Mouse (Mus musculus) left cerebral cortex, postnatal 14 days (tissue): ENCODE measurements around the gene Zbtb12. TPM values are rescaled to one million over a fixed set of nuclear protein-coding genes. Genes with fewer than 3 reads are reported as not detected.
A peak's percentile ranks its signal among the peaks of the same experiment; 100 is the strongest.

ENCODE experiments used
- DNase-seq, 2 experiments: peaks; one replicate each; pipeline ENCODE4 v3.0.0; 2021 to 2022; ENCODE audit warnings: low spot score in 2 of 2, mixed read lengths in 1 of 2
- intact Hi-C: fragments of 180-260 bp; cut with DNase I; formaldehyde crosslinking; loops from one replicate; pipeline ENCODE4 v1.15.1; 2025
- microRNA-seq, 2 experiments: library from miRNA; unstranded; fragments of <30 nt; microRNA quantifications; one replicate each; pipeline ENCODE4 v1.2.0; 2022
- total RNA-seq, 2 experiments: library from RNA; stranded (reverse); gene quantifications; 2 replicates each; pipeline ENCODE4 v1.2.3; 2021

The Zbtb12 gene
- total RNA-seq, 2 experiments from 2014 or later: 5.0 to 5.1 TPM

GRCm38 (mm10) chr17:34931061-34931734 is 51.9 kb downstream of the Zbtb12 start, which contains the start of gene Neu1:
Gene Neu1, plus strand, starts transcription at chr17:34931253.
- intact Hi-C loops: no loop called here

DNA sequence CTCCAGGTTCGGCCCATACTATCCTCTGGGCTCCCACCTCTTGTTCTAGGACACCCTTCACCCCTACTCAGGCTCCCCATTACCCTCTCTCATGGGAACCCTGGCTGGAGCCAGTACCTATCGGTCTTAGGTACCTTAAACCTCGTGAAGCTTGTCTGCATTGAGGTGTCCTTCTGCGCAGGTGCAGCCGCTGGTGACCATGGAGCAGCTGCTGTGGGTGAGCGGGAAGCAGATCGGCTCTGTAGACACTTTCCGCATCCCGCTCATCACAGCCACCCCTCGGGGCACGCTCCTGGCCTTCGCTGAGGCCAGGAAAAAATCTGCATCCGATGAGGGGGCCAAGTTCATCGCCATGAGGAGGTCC is 52.4 kb downstream of the Zbtb12 start:
- intact Hi-C loops: no loop called here
- peak in 1 of 2 experiments; percentile 48 for DNase-seq

More at GRCm38 (mm10) chr17:34931061-34931734, 51.9 kb downstream of the Zbtb12 start, which contains the start of gene Neu1:
- DNase-seq: peak; percentile 98 to 99

DNA sequence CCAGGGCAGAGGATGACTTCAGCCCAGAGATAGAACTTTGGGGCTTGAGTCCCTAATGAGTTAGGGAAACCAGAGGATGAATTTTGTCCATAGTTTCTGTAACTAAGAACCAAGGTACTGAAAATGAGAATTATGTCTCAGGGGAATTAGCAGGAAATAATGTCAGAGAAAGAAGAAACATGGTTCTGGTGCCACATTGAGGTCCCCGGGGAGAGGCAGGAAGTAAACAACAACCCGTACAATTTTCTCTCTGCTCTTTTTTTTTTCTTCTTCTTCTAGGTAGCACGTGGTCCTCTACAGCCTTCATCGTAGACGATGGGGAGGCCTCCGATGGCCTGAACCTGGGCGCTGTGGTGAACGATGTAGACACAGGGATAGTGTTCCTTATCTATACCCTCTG is 53.0 kb downstream of the Zbtb12 start:
- intact Hi-C loops: no loop called here

GRCm38 (mm10) chr17:34934031-34934430 is 54.7 kb downstream of the Zbtb12 start:
- no peak for DNase-seq
- intact Hi-C loops: no loop called here

More for the DNA sequence above, 53.0 kb downstream of the Zbtb12 start:
- no peak for DNase-seq

GRCm38 (mm10) chr17:34934830-34935229 is 55.5 kb downstream of the Zbtb12 start:
- DNase-seq: no peak
- intact Hi-C loops: no loop called here

- no peak for DNase-seq
- intact Hi-C loops: no loop called here
Measured at GRCm38 (mm10) chr17:34937960-34938505, 58.8 kb downstream of the Zbtb12 start.

- no peak for DNase-seq
- intact Hi-C loops: no loop called here
Measured at GRCm38 (mm10) chr17:34941344-34942041, 62.2 kb downstream of the Zbtb12 start.

GRCm38 (mm10) chr17:34943128-34943815 is 64.0 kb downstream of the Zbtb12 start:
- DNase-seq: no peak
- intact Hi-C loops: no loop called here

GRCm38 (mm10) chr17:34944362-34944761 is 65.1 kb downstream of the Zbtb12 start:
- intact Hi-C loops: no loop called here
- no peak for DNase-seq

Small RNA genes within 50 kb of the gene (microRNA-seq; reads per million reads assigned to microRNA genes)
- 4.0 to 4.4 reads per million in 2 experiments for gene Mir6970
- 1.7 to 4.2 reads per million in 2 experiments for gene Mir6971
- gene Mir6972: 0 reads per million in 2 experiments

Other genes with a start within 250 kb of the Zbtb12 start
- 100 to 1,000 TPM; 195 to 228 TPM for gene Prrt1, start 249.9 kb upstream of the Zbtb12 start, total RNA-seq
- 10 to 100 TPM; 16.1 to 16.7 TPM for gene Fkbpl, start 234.7 kb upstream of the Zbtb12 start, total RNA-seq
- 10 to 100 TPM; 76.4 to 80.3 TPM for gene Atf6b, start 232.3 kb upstream of the Zbtb12 start, total RNA-seq
- 1 to 10 TPM; 1.5 to 1.8 TPM for gene Tnxb, start 208.9 kb upstream of the Zbtb12 start, total RNA-seq
- gene C4b, start 135.6 kb upstream of the Zbtb12 start, total RNA-seq: 1 to 10 TPM; 5.2 to 8.0 TPM
- not detected for gene Cyp21a1, start 74.9 kb upstream of the Zbtb12 start, total RNA-seq
- gene Stk19, start 42.5 kb upstream of the Zbtb12 start, total RNA-seq: 10 to 100 TPM; 58.2 to 59.3 TPM
- 10 to 100 TPM; 33.5 to 35.8 TPM for gene Dxo, start 42.5 kb upstream of the Zbtb12 start, total RNA-seq
- 10 to 100 TPM; 68.5 to 73.1 TPM for gene Skiv2l, start 29.3 kb upstream of the Zbtb12 start, total RNA-seq
- 10 to 100 TPM; 29.1 to 30.5 TPM for gene Nelfe, start 29.1 kb upstream of the Zbtb12 start, total RNA-seq
- under 1 TPM in 1 of 2 experiments, not detected in 1; 0.20 TPM for gene Cfb, start 17.0 kb upstream of the Zbtb12 start, total RNA-seq
- under 1 TPM in 1 of 2 experiments, not detected in 1; 0.26 TPM for gene Gm20547, start 2.6 kb downstream of the Zbtb12 start, total RNA-seq
- 1 to 10 TPM; 2.5 to 2.9 TPM for gene C2, start 18.8 kb downstream of the Zbtb12 start, total RNA-seq
- 100 to 1,000 TPM; 166 to 171 TPM for gene Ehmt2, start 19.0 kb downstream of the Zbtb12 start, total RNA-seq
- under 1 TPM; 0.38 to 0.40 TPM for gene Slc44a4, start 35.0 kb downstream of the Zbtb12 start, total RNA-seq
- 10 to 100 TPM; 32.1 to 32.8 TPM for gene Neu1, start 51.8 kb downstream of the Zbtb12 start, total RNA-seq
- 1 to 10 TPM; 3.3 to 3.5 TPM for gene Hspa1b, start 79.8 kb downstream of the Zbtb12 start, total RNA-seq
- gene Gm20481, start 90.4 kb downstream of the Zbtb12 start, total RNA-seq: not detected
- gene Hspa1a, start 92.7 kb downstream of the Zbtb12 start, total RNA-seq: 1 to 10 TPM; 5.5 to 6.7 TPM
- under 1 TPM; 0.15 TPM for gene Hspa1l, start 93.2 kb downstream of the Zbtb12 start, total RNA-seq
- 10 to 100 TPM; 19.9 to 25.7 TPM for gene Lsm2, start 102.4 kb downstream of the Zbtb12 start, total RNA-seq
- 10 to 100 TPM; 43.1 to 48.6 TPM for gene Vars, start 121.5 kb downstream of the Zbtb12 start, total RNA-seq
- under 1 TPM; 0.17 to 0.24 TPM for gene Vwa7, start 137.1 kb downstream of the Zbtb12 start, total RNA-seq
- under 1 TPM in 1 of 2 experiments, not detected in 1; 0.92 TPM for gene Sapcd1, start 148.5 kb downstream of the Zbtb12 start, total RNA-seq
- gene Msh5, start 167.3 kb downstream of the Zbtb12 start, total RNA-seq: under 1 TPM; 0.59 to 0.75 TPM
- 10 to 100 TPM; 10.1 to 13.8 TPM for gene Clic1, start 170.5 kb downstream of the Zbtb12 start, total RNA-seq
- gene Ddah2, start 179.6 kb downstream of the Zbtb12 start, total RNA-seq: 10 to 100 TPM; 16.9 to 19.4 TPM
- gene Ly6g6c, start 185.9 kb downstream of the Zbtb12 start, total RNA-seq: not detected
- gene Mpig6b, start 186.7 kb downstream of the Zbtb12 start, total RNA-seq: not detected
- 1 to 10 TPM; 2.4 to 2.9 TPM for gene Ly6g6e, start 197.4 kb downstream of the Zbtb12 start, total RNA-seq
- 1 to 10 TPM in 1 of 2 experiments, not detected in 1; 1.2 TPM for gene Ly6g6d, start 198.6 kb downstream of the Zbtb12 start, total RNA-seq
- not detected for gene Ly6g6f, start 206.1 kb downstream of the Zbtb12 start, total RNA-seq
- 100 to 1,000 TPM; 101 to 113 TPM for gene Abhd16a, start 209.8 kb downstream of the Zbtb12 start, total RNA-seq
- not detected for gene Ly6g5c, start 228.8 kb downstream of the Zbtb12 start, total RNA-seq
- under 1 TPM in 1 of 2 experiments, not detected in 1; 0.59 TPM for gene Ly6g5b, start 235.9 kb downstream of the Zbtb12 start, total RNA-seq
- gene Gpank1, start 242.0 kb downstream of the Zbtb12 start, total RNA-seq: 10 to 100 TPM; 13.2 to 13.8 TPM
- 100 to 1,000 TPM; 195 to 225 TPM for gene Csnk2b, start 242.6 kb downstream of the Zbtb12 start, total RNA-seq
- 10 to 100 TPM; 24.6 TPM for gene D17H6S53E, start 246.9 kb downstream of the Zbtb12 start, total RNA-seq